Mouse (Mus musculus): Measurements from ENCODE around the gene Hdac4. TPM values are rescaled to one million over a fixed set of nuclear protein-coding genes. Genes with fewer than 3 reads are reported as not detected.

Gene Hdac4
- polyA plus RNA-seq, 1 experiment from 2014 or later = 15.0 TPM

DNA sequence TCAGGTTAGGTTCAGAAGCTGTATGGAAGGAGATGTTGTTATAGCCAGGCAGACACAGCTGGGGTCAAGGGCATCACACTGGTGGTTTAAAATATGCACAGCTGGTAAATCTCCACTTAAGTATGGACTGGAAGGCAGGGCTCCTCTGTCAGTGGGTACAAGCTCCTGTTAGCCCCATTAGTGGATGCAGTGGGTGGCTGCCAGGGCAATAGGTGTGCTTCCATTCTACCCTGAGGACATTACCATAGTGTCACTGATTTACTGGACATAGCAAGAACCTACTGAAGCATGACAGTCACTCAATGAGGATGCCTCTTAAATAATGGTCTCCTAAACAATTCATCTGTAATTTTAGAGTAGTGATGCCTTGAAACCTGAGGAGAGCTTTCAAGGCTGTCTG lies 203.9 kb downstream of the Hdac4 start:
- no peak overlapping the region for H3K4me3 ChIP-seq (ENCODE audit: low read depth, low read length)
- ATAC-seq (replicated peaks; ENCODE audit: low FRiP score, low TSS enrichment, low read depth) (no peak), DNase-seq (ENCODE audit: low spot score) (no peak)
- H3K27me3 ChIP-seq (replicated peaks; ENCODE audit: control insufficient read depth, insufficient read depth, low read length) = no peaks in the 10 kb centered on the region
- H3K9ac ChIP-seq (ENCODE audit: low read length) = no peak overlapping the region
- H3K9me3 ChIP-seq (ENCODE audit: control insufficient read depth, low read length) = no peaks in the 10 kb centered on the region
- no peak overlapping the region for H3K4me2 ChIP-seq (ENCODE audit: low read length)
- H3K4me1 ChIP-seq (replicated peaks; ENCODE audit: control insufficient read depth, insufficient read depth, low read length) = no peaks in the 10 kb centered on the region
- no peak overlapping the region for H3K27ac ChIP-seq (ENCODE audit: low read depth)
- H3K36me3 ChIP-seq (ENCODE audit: control insufficient read depth, insufficient read depth, low read length) = peaks cover 49% of the 10 kb centered on the region

- no peaks in the 10 kb centered on the region for H3K4me1 ChIP-seq (replicated peaks; ENCODE audit: control insufficient read depth, insufficient read depth, low read length)
- H3K27ac ChIP-seq (ENCODE audit: low read depth) = no peak overlapping the region
- no peak overlapping the region for H3K4me2 ChIP-seq (ENCODE audit: low read length)
- H3K27me3 ChIP-seq (replicated peaks; ENCODE audit: control insufficient read depth, insufficient read depth, low read length) = no peaks in the 10 kb centered on the region
- H3K9ac ChIP-seq (ENCODE audit: low read length) = no peak overlapping the region
- no peaks in the 10 kb centered on the region for H3K9me3 ChIP-seq (ENCODE audit: control insufficient read depth, low read length)
- H3K36me3 ChIP-seq (ENCODE audit: control insufficient read depth, insufficient read depth, low read length) = peaks cover 49% of the 10 kb centered on the region
- H3K4me3 ChIP-seq (ENCODE audit: low read depth, low read length) = no peak overlapping the region
- 88% methylated on average over 5 of the region's 5 CpGs for WGBS
- DNase-seq (ENCODE audit: low spot score) = no peak
- no peak for ATAC-seq (replicated peaks; ENCODE audit: low FRiP score, low TSS enrichment, low read depth)
Measured at GRCm38 (mm10) chr1:91990852-91991251, 204.6 kb downstream of the Hdac4 start.

DNA sequence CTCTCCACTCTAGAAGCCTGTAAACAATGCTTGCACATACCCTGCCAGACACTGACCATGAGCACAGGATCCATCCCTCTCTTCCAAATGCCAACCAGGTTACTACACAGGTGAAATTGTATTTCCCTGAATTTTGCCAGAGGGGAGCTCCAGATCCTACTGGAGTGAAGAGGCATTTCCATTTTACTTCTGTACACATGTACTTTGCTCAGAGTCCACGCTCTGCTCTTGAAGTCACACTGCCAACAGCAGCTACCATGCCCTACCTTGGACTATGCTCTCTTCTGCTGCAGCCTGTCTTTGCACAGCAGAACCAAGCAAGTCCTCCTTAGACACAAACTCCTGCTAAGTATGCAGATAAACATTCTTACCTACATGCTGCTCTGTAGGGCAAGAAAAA lies 206.6 kb downstream of the Hdac4 start:
- 93% methylated on average over 1 of the region's 1 CpGs for WGBS
- DNase-seq (ENCODE audit: low spot score) = no peak
- Histone ChIP-seq H3K27ac (ENCODE audit: low read depth) (no peak overlapping the region), H3K9ac (ENCODE audit: low read length) (no peak overlapping the region), H3K4me3 (ENCODE audit: low read depth, low read length) (no peak overlapping the region), H3K27me3 (replicated peaks; ENCODE audit: control insufficient read depth, insufficient read depth, low read length) (no peaks in the 10 kb centered on the region), H3K4me2 (ENCODE audit: low read length) (no peak overlapping the region), H3K36me3 (ENCODE audit: control insufficient read depth, insufficient read depth, low read length) (peaks cover 53% of the 10 kb centered on the region), H3K9me3 (ENCODE audit: control insufficient read depth, low read length) (no peaks in the 10 kb centered on the region), H3K4me1 (replicated peaks; ENCODE audit: control insufficient read depth, insufficient read depth, low read length) (no peaks in the 10 kb centered on the region)
- ATAC-seq (replicated peaks; ENCODE audit: low FRiP score, low TSS enrichment, low read depth) = no peak

- no peaks in the 10 kb centered on the region for H3K9me3 ChIP-seq (ENCODE audit: control insufficient read depth, low read length)
- H3K27ac ChIP-seq (ENCODE audit: low read depth) = no peak overlapping the region
- no peak overlapping the region for H3K4me3 ChIP-seq (ENCODE audit: low read depth, low read length)
- no peak overlapping the region for H3K4me2 ChIP-seq (ENCODE audit: low read length)
- no peaks in the 10 kb centered on the region for H3K27me3 ChIP-seq (replicated peaks; ENCODE audit: control insufficient read depth, insufficient read depth, low read length)
- no peak overlapping the region for H3K9ac ChIP-seq (ENCODE audit: low read length)
- WGBS = 91% methylated on average over 8 of the region's 8 CpGs
- DNase-seq (ENCODE audit: low spot score) (no peak), ATAC-seq (replicated peaks; ENCODE audit: low FRiP score, low TSS enrichment, low read depth) (no peak)
- no peaks in the 10 kb centered on the region for H3K4me1 ChIP-seq (replicated peaks; ENCODE audit: control insufficient read depth, insufficient read depth, low read length)
- H3K36me3 ChIP-seq (ENCODE audit: control insufficient read depth, insufficient read depth, low read length) = peaks cover 66% of the 10 kb centered on the region
Measured at GRCm38 (mm10) chr1:91987431-91987830, 208.1 kb downstream of the Hdac4 start.

GRCm38 (mm10) chr1:91985783-91986182 lies 209.7 kb downstream of the Hdac4 start:
- Histone ChIP-seq H3K27ac (ENCODE audit: low read depth) (no peak overlapping the region), H3K4me1 (replicated peaks; ENCODE audit: control insufficient read depth, insufficient read depth, low read length) (no peaks in the 10 kb centered on the region), H3K9ac (ENCODE audit: low read length) (no peak overlapping the region), H3K4me3 (ENCODE audit: low read depth, low read length) (no peak overlapping the region), H3K9me3 (ENCODE audit: control insufficient read depth, low read length) (no peaks in the 10 kb centered on the region), H3K27me3 (replicated peaks; ENCODE audit: control insufficient read depth, insufficient read depth, low read length) (no peaks in the 10 kb centered on the region), H3K36me3 (ENCODE audit: control insufficient read depth, insufficient read depth, low read length) (peaks cover 62% of the 10 kb centered on the region), H3K4me2 (ENCODE audit: low read length) (no peak overlapping the region)
- no peak for DNase-seq (ENCODE audit: low spot score)
- no peak for ATAC-seq (replicated peaks; ENCODE audit: low FRiP score, low TSS enrichment, low read depth)

GRCm38 (mm10) chr1:91984507-91984906 lies 211.0 kb downstream of the Hdac4 start:
- H3K36me3 ChIP-seq (ENCODE audit: control insufficient read depth, insufficient read depth, low read length) = peaks cover 51% of the 10 kb centered on the region
- no peaks in the 10 kb centered on the region for H3K27me3 ChIP-seq (replicated peaks; ENCODE audit: control insufficient read depth, insufficient read depth, low read length)

GRCm38 (mm10) chr1:91981381-91981780 lies 214.1 kb downstream of the Hdac4 start:
- DNase-seq (ENCODE audit: low spot score) (peak; percentile 73), ATAC-seq (replicated peaks; ENCODE audit: low FRiP score, low TSS enrichment, low read depth) (no peak)
- Histone ChIP-seq H3K4me2 (ENCODE audit: low read length) (no peak overlapping the region), H3K36me3 (ENCODE audit: control insufficient read depth, insufficient read depth, low read length) (peaks cover 44% of the 10 kb centered on the region), H3K4me1 (replicated peaks; ENCODE audit: control insufficient read depth, insufficient read depth, low read length) (no peaks in the 10 kb centered on the region), H3K27ac (ENCODE audit: low read depth) (no peak overlapping the region), H3K27me3 (replicated peaks; ENCODE audit: control insufficient read depth, insufficient read depth, low read length) (no peaks in the 10 kb centered on the region), H3K4me3 (ENCODE audit: low read depth, low read length) (no peak overlapping the region), H3K9me3 (ENCODE audit: control insufficient read depth, low read length) (no peaks in the 10 kb centered on the region), H3K9ac (ENCODE audit: low read length) (no peak overlapping the region)
- 40% methylated on average over 1 of the region's 1 CpGs for WGBS

More at GRCm38 (mm10) chr1:91984507-91984906, 211.0 kb downstream of the Hdac4 start:
- no peaks in the 10 kb centered on the region for H3K9me3 ChIP-seq (ENCODE audit: control insufficient read depth, low read length)
- no peak overlapping the region for H3K4me2 ChIP-seq (ENCODE audit: low read length)
- DNase-seq (ENCODE audit: low spot score) (no peak), ATAC-seq (replicated peaks; ENCODE audit: low FRiP score, low TSS enrichment, low read depth) (no peak)
- 86% methylated on average over 8 of the region's 8 CpGs for WGBS
- no peaks in the 10 kb centered on the region for H3K4me1 ChIP-seq (replicated peaks; ENCODE audit: control insufficient read depth, insufficient read depth, low read length)
- no peak overlapping the region for H3K9ac ChIP-seq (ENCODE audit: low read length)
- H3K27ac ChIP-seq (ENCODE audit: low read depth) = no peak overlapping the region
- no peak overlapping the region for H3K4me3 ChIP-seq (ENCODE audit: low read depth, low read length)

GRCm38 (mm10) chr1:91978443-91978842 lies 217.1 kb downstream of the Hdac4 start:
- Histone ChIP-seq H3K4me1 (replicated peaks; ENCODE audit: control insufficient read depth, insufficient read depth, low read length) (no peaks in the 10 kb centered on the region), H3K4me2 (ENCODE audit: low read length) (no peak overlapping the region), H3K9ac (ENCODE audit: low read length) (no peak overlapping the region), H3K4me3 (ENCODE audit: low read depth, low read length) (no peak overlapping the region), H3K27me3 (replicated peaks; ENCODE audit: control insufficient read depth, insufficient read depth, low read length) (no peaks in the 10 kb centered on the region), H3K9me3 (ENCODE audit: control insufficient read depth, low read length) (no peaks in the 10 kb centered on the region), H3K27ac (ENCODE audit: low read depth) (no peak overlapping the region), H3K36me3 (ENCODE audit: control insufficient read depth, insufficient read depth, low read length) (peaks cover 51% of the 10 kb centered on the region)
- ATAC-seq (replicated peaks; ENCODE audit: low FRiP score, low TSS enrichment, low read depth) (no peak), DNase-seq (ENCODE audit: low spot score) (no peak)
- WGBS = 76% methylated on average over 3 of the region's 3 CpGs

GRCm38 (mm10) chr1:91968710-91969379 lies 226.7 kb downstream of the Hdac4 start:
- 49% methylated on average over 5 of the region's 5 CpGs for WGBS
- H3K9me3 ChIP-seq (ENCODE audit: control insufficient read depth, low read length) = no peaks in the 10 kb centered on the region
- H3K4me2 ChIP-seq (ENCODE audit: low read length) = no peak overlapping the region
- peaks cover 63% of the 10 kb centered on the region for H3K36me3 ChIP-seq (ENCODE audit: control insufficient read depth, insufficient read depth, low read length)
- ATAC-seq (replicated peaks; ENCODE audit: low FRiP score, low TSS enrichment, low read depth) (no peak), DNase-seq (ENCODE audit: low spot score) (peak; percentile 75)
- H3K27ac ChIP-seq (ENCODE audit: low read depth) = no peak overlapping the region
- H3K9ac ChIP-seq (ENCODE audit: low read length) = no peak overlapping the region
- H3K27me3 ChIP-seq (replicated peaks; ENCODE audit: control insufficient read depth, insufficient read depth, low read length) = no peaks in the 10 kb centered on the region
- no peaks in the 10 kb centered on the region for H3K4me1 ChIP-seq (replicated peaks; ENCODE audit: control insufficient read depth, insufficient read depth, low read length)
- H3K4me3 ChIP-seq (ENCODE audit: low read depth, low read length) = no peak overlapping the region
